Mouse (Mus musculus) cerebellum, postnatal 36 days (tissue): ENCODE data around the gene Trp63.

ENCODE experiments used
- DNase-seq, 2 experiments: peaks; one replicate each; pipeline ENCODE4 v3.0.0; 2021 to 2022; ENCODE audit warnings: mixed read lengths in 2 of 2

The Trp63 gene

GRCm38 (mm10) chr16:25877416-25877965, 193.9 kb downstream of the Trp63 start:
- no peak for DNase-seq

GRCm38 (mm10) chr16:25878116-25878515, 194.6 kb downstream of the Trp63 start:
- DNase-seq, result no peak

- no peak for DNase-seq
These were observed 215.5 kb downstream of the Trp63 start for GRCm38 (mm10) chr16:25899071-25899470.

DNA sequence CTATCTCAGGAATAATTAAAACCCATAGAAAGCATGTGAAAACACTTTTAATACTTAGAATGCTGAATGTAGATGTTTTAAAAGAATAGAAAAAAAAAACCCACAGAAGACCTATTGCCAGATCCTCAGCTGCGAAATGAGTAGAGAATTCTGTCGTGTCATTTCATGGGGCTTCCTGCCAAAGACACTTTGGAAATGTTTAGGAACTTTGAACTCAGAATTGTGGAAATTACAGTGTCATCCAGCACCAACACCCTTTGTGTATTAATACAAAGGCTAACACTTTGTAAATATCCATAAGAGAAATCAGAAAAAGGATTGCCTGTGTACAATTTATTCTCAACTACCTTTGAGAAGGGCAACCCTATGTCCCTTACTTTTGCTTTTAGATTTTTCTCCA, 216.1 kb downstream of the Trp63 start:
- DNase-seq, result no peak

- DNase-seq, result no peak
These were observed 216.9 kb downstream of the Trp63 start for GRCm38 (mm10) chr16:25900389-25900908.

DNA sequence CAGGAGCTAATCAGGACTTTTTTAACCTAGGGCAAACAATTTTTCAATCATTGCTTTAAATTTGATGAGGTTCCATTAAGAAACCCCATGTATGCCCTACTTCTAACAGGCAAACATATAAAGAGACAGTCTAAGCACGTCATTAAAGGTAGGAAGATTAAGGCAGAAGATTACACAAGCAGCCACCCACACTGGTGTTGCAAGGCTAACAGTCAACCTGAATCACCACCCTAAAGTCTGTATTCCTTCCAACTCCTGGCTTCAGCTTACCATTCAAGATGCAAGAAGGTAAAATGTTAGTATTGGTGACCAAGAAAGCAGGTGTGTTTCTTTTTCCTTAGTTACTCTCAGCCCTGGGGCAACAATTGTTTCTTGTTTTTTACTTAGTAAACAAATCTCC, 228.6 kb downstream of the Trp63 start:
- no peak for DNase-seq

GRCm38 (mm10) chr16:25934181-25934580, 250.6 kb downstream of the Trp63 start:
- DNase-seq, result no peak
